Comparison of ENCODE assay signal across 14 mouse cellular contexts in the genomic region with DNA sequence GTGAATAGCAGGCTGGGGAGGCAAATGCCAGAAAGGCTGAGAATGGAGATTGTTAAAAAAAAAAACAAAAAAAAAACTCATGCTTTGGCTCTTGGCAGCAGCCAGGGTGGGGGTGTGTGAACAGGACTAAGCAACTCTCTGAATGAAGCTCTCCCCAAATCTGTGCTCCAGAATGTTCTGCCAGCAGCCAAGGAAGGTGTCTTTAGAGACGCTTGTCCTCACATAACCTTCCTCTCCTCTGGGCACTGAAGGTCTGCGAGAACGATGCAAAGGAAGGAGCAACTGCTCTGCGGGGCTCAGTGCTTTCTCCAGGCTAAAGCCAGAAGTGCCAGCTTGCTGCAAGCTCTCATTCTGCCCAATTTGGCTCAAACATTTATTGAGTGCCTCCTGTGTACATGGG. TPM values are rescaled to one million over a fixed set of nuclear protein-coding genes. Genes with fewer than 3 reads are reported as not detected.
DNase-seq lines count a peak whose midpoint lies in the region; ATAC-seq lines count a peak whose summit lies in the region.
"Had no signal": no experiment of that assay in that cellular context is flagged by ENCODE, and none has a peak within 500 bp of the region (broad histone marks: within the 10 kb centered on the region; RNA-seq: fewer than 3 reads in every experiment).

No protein-coding gene starts in this region.

- WGBS in hindbrain, embryonic 13.5 days = 97% methylated on average over 4 of the region's 4 CpGs

- no peak overlapping the region for H3K4me3 ChIP-seq in hindbrain, embryonic 13.5 days
- H3K4me3 ChIP-seq: embryonic facial prominence, embryonic 15.5 days; intestine, embryonic 15.5 days; liver, embryonic 12.5 days had no signal

- H3K27me3 ChIP-seq in hindbrain, embryonic 13.5 days = peaks cover 6% of the 10 kb centered on the region
- H3K27me3 ChIP-seq: embryonic facial prominence, embryonic 15.5 days; intestine, embryonic 15.5 days had no signal

- peak; percentile 41 for DNase-seq in cerebellum, adult 9-10 months
- peak; percentile 85 for DNase-seq in right cerebral cortex, adult 18-20 months
- no peak for DNase-seq in right cerebral cortex, postnatal 4 days
- peak; percentile 75 to 91 for DNase-seq in left cerebral cortex, postnatal 14 days (ENCODE audit: low spot score in 2 of 2)
- no peak for DNase-seq in spleen, postnatal 10 days (ENCODE audit: low spot score in 2 of 2)
- DNase-seq in T-cell, adult 2 months (ENCODE audit: low spot score) = no peak
- DNase-seq: kidney, postnatal 4 days; lung, postnatal 4 days had no signal

- no peak overlapping the region for H3K4me2 ChIP-seq in hindbrain, embryonic 13.5 days
- H3K4me2 ChIP-seq: embryonic facial prominence, embryonic 15.5 days; intestine, embryonic 15.5 days; liver, embryonic 12.5 days had no signal

- no peaks in the 10 kb centered on the region for H3K4me1 ChIP-seq in hindbrain, embryonic 13.5 days (replicated peaks)
- H3K4me1 ChIP-seq: embryonic facial prominence, embryonic 15.5 days; intestine, embryonic 15.5 days; liver, embryonic 12.5 days had no signal

- no peak overlapping the region for H3K27ac ChIP-seq in hindbrain, embryonic 13.5 days
- H3K27ac ChIP-seq: embryonic facial prominence, embryonic 15.5 days; intestine, embryonic 15.5 days; liver, embryonic 12.5 days had no signal

- intact Hi-C loops in left cerebral cortex, postnatal 14 days (cut with DNase I) = no loop called here

- no peaks in the 10 kb centered on the region for H3K36me3 ChIP-seq in hindbrain, embryonic 13.5 days
- H3K36me3 ChIP-seq: embryonic facial prominence, embryonic 15.5 days; intestine, embryonic 15.5 days; liver, embryonic 12.5 days had no signal

- ATAC-seq in cerebellum, adult (ENCODE audit: insufficient number of reproducible peaks, low FRiP score, low TSS enrichment) = no peak
- no peak for ATAC-seq in hindbrain, embryonic 13.5 days (ENCODE audit: low FRiP score)
- ATAC-seq: intestine, embryonic 15.5 days; liver, embryonic 12.5 days had no signal

- H3K9ac ChIP-seq in hindbrain, embryonic 13.5 days = no peak overlapping the region
- H3K9ac ChIP-seq: embryonic facial prominence, embryonic 15.5 days; intestine, embryonic 15.5 days; liver, embryonic 12.5 days had no signal

- H3K9me3 ChIP-seq in hindbrain, embryonic 13.5 days = no peaks in the 10 kb centered on the region
- H3K9me3 ChIP-seq: embryonic facial prominence, embryonic 15.5 days; intestine, embryonic 15.5 days; liver, embryonic 12.5 days had no signal

RNA-seq across cellular contexts. Expression of gene Ky, which starts 6.3 kb away (rescaled TPM):
- total RNA-seq in left cerebral cortex, postnatal 14 days (2021) = 1 to 10 TPM; 3.1 to 3.9 TPM
- 0.29 and 0.36 TPM in 2 replicates for polyA plus RNA-seq in hindbrain, embryonic 13.5 days (2015; fragmentation: Nextera tagmentation; extraction: Ambion mirVana)
- total RNA-seq: MEL had no signal
- polyA plus RNA-seq: liver, embryonic 12.5 days had no signal

Comparison
In these comparisons a context has a peak if more than half of its experiments do, and no peak if none do; other contexts are left out.
1. DNase-seq: peak in cerebellum, adult 9-10 months (single experiment), right cerebral cortex, adult 18-20 months (single experiment) and left cerebral cortex, postnatal 14 days (2 of 2); none in right cerebral cortex, postnatal 4 days (single experiment), spleen, postnatal 10 days (0 of 2) and T-cell, adult 2 months (single experiment).